Mouse (Mus musculus) embryonic fibroblast, embryonic 13.5 days (primary cell): Measurements from ENCODE around the gene Sspn. TPM values are rescaled to one million over a fixed set of nuclear protein-coding genes. Genes with fewer than 3 reads are reported as not detected.

Source experiments
- H3K27ac ChIP-seq: 2 replicates; pipeline ENCODE4 v1.5.1; 2012; ENCODE audit warnings: low read length, control low read depth, inconsistent platforms; ENCODE audit not compliant: insufficient read depth
- H3K4me1 ChIP-seq: 2 replicates; pipeline ENCODE4 v1.6.1; 2011; ENCODE audit warnings: low read length; ENCODE audit not compliant: control insufficient read depth, insufficient read depth
- H3K4me3 ChIP-seq: 2 replicates; pipeline ENCODE4 v1.5.1; 2011; ENCODE audit warnings: mild to moderate bottlenecking, control low read depth, low read length; ENCODE audit not compliant: insufficient read depth
- CTCF ChIP-seq: IDR thresholded peaks from 2 replicates; pipeline ENCODE4 v1.5.1; 2011; ENCODE audit warnings: mild to moderate bottlenecking, control low read depth, low read length, moderate library complexity, borderline replicate concordance; ENCODE audit not compliant: insufficient read depth
- POLR2A ChIP-seq: IDR thresholded peaks from 2 replicates; pipeline ENCODE4 v1.6.1; 2011; ENCODE audit warnings: low read depth, mild to moderate bottlenecking, control low read depth, low read length, moderate library complexity
- polyA plus RNA-seq: library from polyadenylated mRNA; stranded (reverse); fragments of >200 nt; gene quantifications from 2 replicates; pipeline ENCODE4 v1.2.4, GENCODE M21; 2011; ENCODE audit warnings: low read depth; ENCODE audit not compliant: missing spikeins, insufficient read length

Gene Sspn
- polyA plus RNA-seq, 1 experiment, result 25.0 TPM

GRCm38 (mm10) chr6:145945700-145946344 is 14.4 kb downstream of the Sspn start:
- TF ChIP-seq CTCF (no peak), POLR2A (no peak)
- Histone ChIP-seq H3K27ac (no peak overlapping the region), H3K4me3 (no peak overlapping the region), H3K4me1 (no peaks in the 10 kb centered on the region)

- peaks cover 2% of the 10 kb centered on the region; the same call in 1 of the 2 replicates for H3K4me1 ChIP-seq
Observed at GRCm38 (mm10) chr6:145949049-145949448, 17.6 kb downstream of the Sspn start.

GRCm38 (mm10) chr6:145950626-145951025 is 19.2 kb downstream of the Sspn start:
- no peak overlapping the region for H3K4me3 ChIP-seq
- peaks cover 2% of the 10 kb centered on the region; the same call in 1 of the 2 replicates for H3K4me1 ChIP-seq
- TF ChIP-seq POLR2A (no peak), CTCF (no peak)
- H3K27ac ChIP-seq, result 0 out of 2 replicates have a peak overlapping the region, but pooled peaks have one; percentile 35

More at GRCm38 (mm10) chr6:145949049-145949448, 17.6 kb downstream of the Sspn start:
- no peak overlapping the region for H3K4me3 ChIP-seq
- TF ChIP-seq POLR2A (no peak), CTCF (no peak)
- H3K27ac ChIP-seq, result no peak overlapping the region

GRCm38 (mm10) chr6:145952594-145952993 is 21.2 kb downstream of the Sspn start:
- peaks cover 2% of the 10 kb centered on the region; the same call in 1 of the 2 replicates for H3K4me1 ChIP-seq
- TF ChIP-seq CTCF (no peak), POLR2A (no peak)
- H3K4me3 ChIP-seq, result no peak overlapping the region
- no peak overlapping the region for H3K27ac ChIP-seq

- H3K4me1 ChIP-seq, result peaks cover 2% of the 10 kb centered on the region; the same call in 1 of the 2 replicates
- H3K27ac ChIP-seq, result no peak overlapping the region
- no peak for TF ChIP-seq POLR2A
- TF ChIP-seq CTCF, result no peak
- no peak overlapping the region for H3K4me3 ChIP-seq
Observed at GRCm38 (mm10) chr6:145953121-145953896, 21.9 kb downstream of the Sspn start.

GRCm38 (mm10) chr6:145957427-145957965 is 26.1 kb downstream of the Sspn start:
- Histone ChIP-seq H3K4me3 (no peak overlapping the region), H3K4me1 (no peaks in the 10 kb centered on the region), H3K27ac (no peak overlapping the region)
- TF ChIP-seq CTCF (no peak), POLR2A (no peak)

- H3K27ac ChIP-seq, result no peak overlapping the region
- no peak overlapping the region for H3K4me3 ChIP-seq
- TF ChIP-seq CTCF (no peak), POLR2A (no peak)
- H3K4me1 ChIP-seq, result no peaks in the 10 kb centered on the region
Observed at GRCm38 (mm10) chr6:145958070-145958469, 26.6 kb downstream of the Sspn start.

GRCm38 (mm10) chr6:145961047-145961446 is 29.6 kb downstream of the Sspn start:
- no peak overlapping the region for H3K4me3 ChIP-seq
- no peak overlapping the region for H3K27ac ChIP-seq
- no peak for TF ChIP-seq POLR2A
- no peak for TF ChIP-seq CTCF
- no peaks in the 10 kb centered on the region for H3K4me1 ChIP-seq

GRCm38 (mm10) chr6:145963966-145964365 is 32.5 kb downstream of the Sspn start:
- TF ChIP-seq POLR2A (no peak), CTCF (no peak)
- Histone ChIP-seq H3K4me1 (peaks cover 9% of the 10 kb centered on the region), H3K4me3 (no peak overlapping the region), H3K27ac (no peak overlapping the region)

GRCm38 (mm10) chr6:145967693-145968092 is 36.3 kb downstream of the Sspn start:
- no peak overlapping the region for H3K4me3 ChIP-seq
- peaks cover 9% of the 10 kb centered on the region for H3K4me1 ChIP-seq
- TF ChIP-seq CTCF (no peak), POLR2A (no peak)
- peak overlapping the region; percentile 90 for H3K27ac ChIP-seq
